Mouse (Mus musculus) MEL (cell line): Measurements from ENCODE around the gene Hist1h3c. TPM values are rescaled to one million over a fixed set of nuclear protein-coding genes. Genes with fewer than 3 reads are reported as not detected.

ENCODE experiments used
- DNase-seq: peaks from one replicate; pipeline ENCODE4 v3.0.0; 2011; ENCODE audit warnings: low read depth, low spot score
- H3K27ac ChIP-seq: 2 replicates; pipeline ENCODE4 v1.5.1; 2012; ENCODE audit warnings: low read depth, mild to moderate bottlenecking, control low read depth, low read length, moderate library complexity; ENCODE audit not compliant: control insufficient read depth
- H3K27me3 ChIP-seq, 2 experiments: fragments of 150-350 bp in 1 of 2; sonication (generic) in 1 of 2; 2 replicates each; pipeline ENCODE4 v1.6.1; 2012; ENCODE audit warnings: low read length in 2 of 2, mild to moderate bottlenecking in 2 of 2, improper control_type of control experiment in 1 of 2, moderate library complexity in 1 of 2; ENCODE audit not compliant: insufficient read depth in 2 of 2, control insufficient read depth in 1 of 2
- H3K36me3 ChIP-seq, 2 experiments: 2 replicates each; pipeline ENCODE4 v1.6.1; 2012 to 2014; ENCODE audit warnings: low read length in 2 of 2, improper control_type of control experiment in 1 of 2, inconsistent platforms in 1 of 2, mild to moderate bottlenecking in 1 of 2; ENCODE audit not compliant: insufficient read depth in 2 of 2, control insufficient read depth in 1 of 2
- H3K4me1 ChIP-seq, 2 experiments: fragments of 150-350 bp in 1 of 2; sonication (generic) in 1 of 2; 2 replicates each; pipeline ENCODE4 v1.6.1; 2012; ENCODE audit warnings: low read length in 2 of 2, improper control_type of control experiment in 1 of 2, mild to moderate bottlenecking in 1 of 2; ENCODE audit not compliant: insufficient read depth in 2 of 2, control insufficient read depth in 1 of 2
- H3K4me3 ChIP-seq, 2 experiments: fragments of 150-350 bp in 1 of 2; sonication (generic) in 1 of 2; 2 replicates each; pipeline ENCODE4 v1.5.1; 2012; ENCODE audit warnings: low read depth in 2 of 2, low read length in 2 of 2, mild to moderate bottlenecking in 2 of 2, moderate library complexity in 2 of 2, control low read depth in 1 of 2, improper control_type of control experiment in 1 of 2; ENCODE audit not compliant: control insufficient read depth in 1 of 2, insufficient read depth in 1 of 2
- H3K79me2 ChIP-seq: 2 replicates; pipeline ENCODE4 v1.6.1; 2012; ENCODE audit warnings: mild to moderate bottlenecking, low read length, moderate library complexity; ENCODE audit not compliant: control insufficient read depth, poor library complexity, insufficient read depth
- H3K9ac ChIP-seq: 2 replicates; pipeline ENCODE4 v1.6.1; 2012; ENCODE audit warnings: low read depth, mild to moderate bottlenecking, control low read depth, low read length, moderate library complexity; ENCODE audit not compliant: control insufficient read depth, poor library complexity, severe bottlenecking
- H3K9me3 ChIP-seq: fragments of 150-350 bp; sonication (generic); replicated peaks from 2 replicates; pipeline ENCODE4 v1.6.1; 2012; ENCODE audit warnings: mild to moderate bottlenecking, low read length, improper control_type of control experiment, moderate library complexity; ENCODE audit not compliant: insufficient read depth
- BHLHE40 ChIP-seq: IDR thresholded peaks from 2 replicates; pipeline ENCODE4 v1.6.1; 2012; ENCODE audit warnings: low read depth, mild to moderate bottlenecking, inconsistent platforms, low read length, improper control_type of control experiment, borderline replicate concordance
- CHD1 ChIP-seq: IDR thresholded peaks from 2 replicates; pipeline ENCODE4 v1.6.1; 2012; ENCODE audit warnings: low read depth, mild to moderate bottlenecking, inconsistent platforms, low read length, improper control_type of control experiment
- CTCF ChIP-seq, 3 experiments: IDR thresholded peaks in 2 of 3; conservative IDR thresholded peaks in 1 of 3; 2 replicates each; pipeline ENCODE4 v1.5.1; 2011 to 2012; ENCODE audit warnings: low read length in 3 of 3, low read depth in 2 of 3, mild to moderate bottlenecking in 2 of 3, improper control_type of control experiment in 1 of 3, inconsistent platforms in 1 of 3, mixed read lengths in 1 of 3, moderate library complexity in 1 of 3; ENCODE audit not compliant: control insufficient read depth in 1 of 3, insufficient read depth in 1 of 3, poor library complexity in 1 of 3, severe bottlenecking in 1 of 3
- GATA1 ChIP-seq: IDR thresholded peaks from 2 replicates; pipeline ENCODE4 v1.6.1; 2011; ENCODE audit warnings: low read depth, low read length, improper control_type of control experiment
- HCFC1 ChIP-seq: IDR thresholded peaks from 2 replicates; pipeline ENCODE4 v1.6.1; 2012; ENCODE audit warnings: low read depth, mild to moderate bottlenecking, inconsistent platforms, low read length, improper control_type of control experiment, moderate library complexity
- KAT2A ChIP-seq: conservative IDR thresholded peaks from 2 replicates; pipeline ENCODE4 v1.6.1; 2012; ENCODE audit warnings: low read depth, low read length, improper control_type of control experiment, inconsistent platforms
- MAFK ChIP-seq: IDR thresholded peaks from 2 replicates; pipeline ENCODE4 v1.6.1; 2011; ENCODE audit warnings: low read depth, mild to moderate bottlenecking, low read length, improper control_type of control experiment, borderline replicate concordance
- MAZ ChIP-seq: IDR thresholded peaks from 2 replicates; pipeline ENCODE4 v1.6.1; 2012; ENCODE audit warnings: low read depth, mild to moderate bottlenecking, inconsistent platforms, low read length, improper control_type of control experiment
- MEF2A ChIP-seq: IDR thresholded peaks from 2 replicates; pipeline ENCODE4 v1.6.1; 2014; ENCODE audit warnings: low read depth, mild to moderate bottlenecking, inconsistent platforms, low read length, improper control_type of control experiment; ENCODE audit not compliant: poor library complexity, insufficient replicate concordance, severe bottlenecking; ENCODE audit errors: extremely low read depth
- MYB ChIP-seq: IDR thresholded peaks from 2 replicates; pipeline ENCODE4 v1.6.1; 2011; ENCODE audit warnings: mild to moderate bottlenecking, low read depth, low read length, improper control_type of control experiment
- MYC ChIP-seq: IDR thresholded peaks from 2 replicates; pipeline ENCODE4 v1.6.1; 2011; ENCODE audit warnings: low read depth, mild to moderate bottlenecking, low read length, improper control_type of control experiment, moderate library complexity
- NELFE ChIP-seq: IDR thresholded peaks from 2 replicates; pipeline ENCODE4 v1.6.1; 2011; ENCODE audit warnings: low read depth, low read length, improper control_type of control experiment
- NRF1 ChIP-seq: IDR thresholded peaks from 2 replicates; pipeline ENCODE4 v1.6.1; 2014; ENCODE audit warnings: low read depth, mild to moderate bottlenecking, inconsistent platforms, low read length, improper control_type of control experiment, moderate library complexity; ENCODE audit not compliant: poor library complexity, insufficient read depth, severe bottlenecking
- POLR2AphosphoS2 ChIP-seq: IDR thresholded peaks from 2 replicates; pipeline ENCODE4 v1.6.1; 2011; ENCODE audit warnings: low read length, improper control_type of control experiment
- POLR2AphosphoS5 ChIP-seq: IDR thresholded peaks from 2 replicates; pipeline ENCODE4 v1.6.1; 2012; ENCODE audit warnings: low read depth, borderline replicate concordance, mild to moderate bottlenecking, inconsistent platforms, low read length, moderate library complexity, mixed read lengths
- RAD21 ChIP-seq: IDR thresholded peaks from 2 replicates; pipeline ENCODE4 v1.6.1; 2011; ENCODE audit warnings: mild to moderate bottlenecking, low read depth, low read length, improper control_type of control experiment
- SIN3A ChIP-seq: IDR thresholded peaks from 2 replicates; pipeline ENCODE4 v1.6.1; 2012; ENCODE audit warnings: low read length, improper control_type of control experiment, inconsistent platforms
- SMC3 ChIP-seq: IDR thresholded peaks from 2 replicates; pipeline ENCODE4 v1.6.1; 2011; ENCODE audit warnings: low read depth, low read length, improper control_type of control experiment
- TCF12 ChIP-seq: IDR thresholded peaks from 2 replicates; pipeline ENCODE4 v1.6.1; 2014; ENCODE audit warnings: low read depth, mild to moderate bottlenecking, inconsistent platforms, low read length, improper control_type of control experiment, moderate library complexity
- UBTF ChIP-seq: IDR thresholded peaks from 2 replicates; pipeline ENCODE4 v1.6.1; 2012; ENCODE audit warnings: low read depth, mild to moderate bottlenecking, inconsistent platforms, low read length, improper control_type of control experiment, moderate library complexity, borderline replicate concordance; ENCODE audit not compliant: insufficient read depth
- USF2 ChIP-seq, 2 experiments: IDR thresholded peaks; 2 replicates each; pipeline ENCODE4 v1.6.1; 2011 to 2012; ENCODE audit warnings: improper control_type of control experiment in 2 of 2, low read length in 2 of 2, borderline replicate concordance in 1 of 2, inconsistent platforms in 1 of 2, low read depth in 1 of 2, mild to moderate bottlenecking in 1 of 2; ENCODE audit not compliant: insufficient read depth in 1 of 2
- ZC3H11A ChIP-seq: IDR thresholded peaks from 2 replicates; pipeline ENCODE4 v1.6.1; 2012; ENCODE audit warnings: low read depth, mild to moderate bottlenecking, inconsistent platforms, low read length, improper control_type of control experiment
- ZKSCAN1 ChIP-seq: IDR thresholded peaks from 2 replicates; pipeline ENCODE4 v1.6.1; 2012; ENCODE audit warnings: low read depth, mild to moderate bottlenecking, inconsistent platforms, low read length, improper control_type of control experiment, moderate library complexity
- ZNF384 ChIP-seq: IDR thresholded peaks from 2 replicates; pipeline ENCODE4 v1.6.1; 2012; ENCODE audit warnings: low read depth, mild to moderate bottlenecking, inconsistent platforms, low read length, improper control_type of control experiment
- polyA plus RNA-seq, 2 experiments: library from polyadenylated mRNA; stranded (reverse) in 1 of 2; unstranded in 1 of 2; fragments of >175 nt in 1 of 2; fragments of >200 nt in 1 of 2; gene quantifications; 2 replicates each; pipeline versions ENCODE4 v1.2.1 to v1.2.4; 2012; ENCODE audit warnings: low replicate concordance in 2 of 2, low read depth in 1 of 2; ENCODE audit not compliant: insufficient read length in 2 of 2, insufficient read depth in 1 of 2, missing spikeins in 1 of 2
- total RNA-seq: library from RNA; depleted of rRNA; stranded (reverse); fragments of 300-350 nt; gene quantifications from 2 replicates; pipeline ENCODE4 v1.2.3, GENCODE M21; 2012

The Hist1h3c gene
- total and polyA plus RNA-seq, 3 experiments, result 1.7 to 1,651 TPM; not detected in 1

DNA sequence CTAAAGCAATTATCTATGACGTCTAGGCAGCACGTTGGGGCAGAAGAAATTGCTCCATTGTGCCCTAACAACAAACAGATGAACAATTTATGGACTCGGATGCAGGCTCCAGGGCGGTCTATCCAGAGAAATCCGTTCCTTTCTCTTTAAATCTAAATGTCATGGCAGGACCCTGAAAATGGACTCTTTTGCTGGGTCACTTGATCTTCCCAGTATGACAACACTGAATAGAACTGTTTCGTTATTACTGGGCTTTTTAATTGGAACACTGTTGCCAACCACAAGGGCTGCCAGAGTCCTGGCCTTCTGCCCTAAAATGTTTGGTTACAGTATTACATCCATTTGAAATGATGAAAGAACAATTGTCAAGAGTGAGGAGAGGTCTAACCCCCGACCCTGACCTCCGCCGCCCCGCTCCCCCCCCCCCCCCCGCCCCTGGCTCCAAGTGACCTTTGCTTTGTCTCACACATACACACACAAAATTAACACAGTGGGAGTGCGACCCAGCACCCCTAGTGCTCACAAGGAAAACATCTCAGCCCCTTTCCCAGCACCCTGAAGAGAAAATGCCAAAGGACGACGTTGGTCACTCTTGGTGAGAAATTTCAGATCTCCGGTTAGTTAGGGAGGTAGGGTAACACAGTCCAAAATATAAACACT lies 35.6 kb downstream of the Hist1h3c start:
- peaks cover 2 to 16% of the 10 kb centered on the region in 2 experiments for H3K4me1 ChIP-seq
- no peak overlapping the region for H3K27ac ChIP-seq
- no peak for DNase-seq

DNA sequence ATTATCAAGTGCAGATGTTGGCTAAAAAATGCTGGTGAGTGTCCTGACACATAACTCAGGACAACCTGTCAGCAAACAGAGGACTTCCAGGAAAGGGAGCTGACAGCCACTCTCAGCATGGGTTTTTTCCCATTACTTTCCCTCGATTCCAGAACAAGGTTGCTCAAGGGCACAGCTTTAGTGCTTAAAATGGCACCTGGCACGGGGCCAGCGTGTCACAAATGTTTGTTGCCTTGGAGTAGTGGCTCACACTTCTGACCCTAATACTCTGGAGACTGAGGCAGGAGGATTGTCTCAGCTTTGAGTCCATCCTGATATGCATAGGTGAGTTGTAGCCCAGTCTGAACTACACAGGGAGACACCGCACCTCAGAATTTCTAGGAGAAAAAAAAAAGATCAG lies 36.7 kb downstream of the Hist1h3c start:
- H3K9me3 ChIP-seq, result no peaks in the 10 kb centered on the region
- H3K27me3 ChIP-seq, result no peaks in the 10 kb centered on the region
- peaks cover 0 to 14% of the 10 kb centered on the region in 2 experiments for H3K4me1 ChIP-seq
- H3K9ac ChIP-seq, result no peak overlapping the region
- no peak overlapping the region for H3K27ac ChIP-seq
- DNase-seq, result no peak
- H3K36me3 ChIP-seq, result peaks cover 0 to 12% of the 10 kb centered on the region in 2 experiments; a peak in 2 of 4 replicates
- H3K4me3 ChIP-seq, result no peak overlapping the region
- TF ChIP-seq MYC, result no peak
- no peaks in the 10 kb centered on the region for H3K79me2 ChIP-seq

More for the DNA sequence above, 35.6 kb downstream of the Hist1h3c start:
- Histone ChIP-seq H3K9ac (no peak overlapping the region), H3K4me3 (no peak overlapping the region), H3K79me2 (no peaks in the 10 kb centered on the region), H3K36me3 (peaks cover 0 to 13% of the 10 kb centered on the region in 2 experiments; a peak in 2 of 4 replicates), H3K9me3 (no peaks in the 10 kb centered on the region), H3K27me3 (no peaks in the 10 kb centered on the region)
- no peak for TF ChIP-seq SIN3A
- TF ChIP-seq ZNF384, result no peak
- TF ChIP-seq TCF12, result no peak
- no peak for TF ChIP-seq ZKSCAN1
- TF ChIP-seq MAFK, result no peak
- TF ChIP-seq CTCF (IDR thresholded peaks at IDR 0.05 in 2 of 3, conservative IDR thresholded peaks at IDR 0.05 in 1 of 3; ENCODE audit: control insufficient read depth in 1 of 3, insufficient read depth in 1 of 3, low read depth in 2 of 3, low read length in 3 of 3, poor library complexity in 1 of 3, severe bottlenecking in 1 of 3), result no peak
- no peak for TF ChIP-seq MEF2A

DNA sequence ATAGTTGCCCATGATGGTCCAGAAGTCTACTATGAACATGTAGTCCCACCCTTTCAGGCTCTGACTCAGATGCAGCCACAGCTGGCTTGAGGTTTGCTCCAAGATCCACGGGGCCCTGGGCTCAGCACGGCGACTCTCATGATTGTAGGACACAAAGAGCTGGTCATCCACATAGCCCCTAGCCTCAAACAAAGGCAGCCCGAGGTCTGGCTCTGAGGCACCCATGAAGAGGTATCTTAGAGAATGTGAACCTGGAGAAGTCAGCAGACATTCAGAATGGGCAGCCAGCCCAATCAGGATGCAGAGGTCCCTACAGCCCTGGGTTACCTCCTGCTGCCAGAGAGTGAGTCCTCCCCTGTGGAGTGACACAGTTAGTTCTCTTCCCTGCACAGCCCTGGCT lies 37.4 kb downstream of the Hist1h3c start:
- Histone ChIP-seq H3K9me3 (no peaks in the 10 kb centered on the region), H3K9ac (no peak overlapping the region), H3K4me3 (no peak overlapping the region), H3K27ac (no peak overlapping the region), H3K36me3 (peaks cover 0 to 14% of the 10 kb centered on the region in 2 experiments; a peak in 2 of 4 replicates), H3K27me3 (no peaks in the 10 kb centered on the region), H3K79me2 (no peaks in the 10 kb centered on the region), H3K4me1 (peaks cover 0 to 15% of the 10 kb centered on the region in 2 experiments)
- DNase-seq, result no peak
- TF ChIP-seq MYB, result no peak
- TF ChIP-seq BHLHE40, result no peak
- no peak for TF ChIP-seq RAD21
- TF ChIP-seq MAZ, result no peak
- no peak for TF ChIP-seq SMC3
- TF ChIP-seq NRF1, result no peak
- TF ChIP-seq KAT2A, result no peak
- TF ChIP-seq TCF12, result no peak
- TF ChIP-seq POLR2AphosphoS2, result no peak
- no peak for TF ChIP-seq NELFE
- TF ChIP-seq SIN3A, result no peak
- TF ChIP-seq POLR2AphosphoS5, result no peak
- no peak for TF ChIP-seq CHD1
- TF ChIP-seq UBTF, result no peak
- TF ChIP-seq ZC3H11A, result no peak
- TF ChIP-seq GATA1, result no peak
- TF ChIP-seq USF2 (IDR thresholded peaks at IDR 0.05; ENCODE audit: borderline replicate concordance in 1 of 2, insufficient read depth in 1 of 2, low read depth in 1 of 2, low read length in 2 of 2), result no peak
- TF ChIP-seq HCFC1, result no peak
